Mouse (Mus musculus) adrenal gland, adult 10 weeks (tissue): ENCODE results near the gene Tmed9. TPM values are rescaled to one million over a fixed set of nuclear protein-coding genes. Genes with fewer than 3 reads are reported as not detected.

ENCODE experiments used
- polyA plus RNA-seq: library from polyadenylated mRNA; stranded (reverse); fragments of 350-450 nt; fragmentation: Illumina TruSeq; extraction: RNeasy Lipid Tissue Mini Kit (QIAGEN cat#74804); gene quantifications from one replicate; pipeline ENCODE4 v1.2.3, GENCODE M21; 2014; ENCODE audit warnings: low read depth, low replicate concordance

Tmed9 gene
- polyA plus RNA-seq: 86.5 TPM

DNA sequence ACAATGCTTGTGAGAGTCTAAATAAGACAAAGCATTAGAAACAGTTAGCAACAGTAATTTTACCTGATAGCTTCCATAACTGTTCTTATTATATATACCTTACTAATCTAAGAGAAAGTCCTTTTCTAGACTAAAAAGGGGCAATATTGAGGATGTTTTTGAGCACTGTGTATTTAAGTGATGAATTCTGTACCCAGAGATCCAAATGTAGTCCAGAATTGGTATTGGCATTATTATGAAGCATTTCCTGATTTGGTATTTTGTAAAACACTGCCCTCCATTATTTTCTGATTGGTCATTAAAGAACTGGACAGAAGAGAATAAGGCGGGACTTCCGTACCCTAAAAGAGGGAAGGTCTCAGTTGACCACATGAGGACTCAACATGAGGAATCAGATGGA is at the start of gene Tmed9:
Gene Tmed9 (plus strand): TSS at position 301 of the 400 bp plus-strand sequence.

DNA sequence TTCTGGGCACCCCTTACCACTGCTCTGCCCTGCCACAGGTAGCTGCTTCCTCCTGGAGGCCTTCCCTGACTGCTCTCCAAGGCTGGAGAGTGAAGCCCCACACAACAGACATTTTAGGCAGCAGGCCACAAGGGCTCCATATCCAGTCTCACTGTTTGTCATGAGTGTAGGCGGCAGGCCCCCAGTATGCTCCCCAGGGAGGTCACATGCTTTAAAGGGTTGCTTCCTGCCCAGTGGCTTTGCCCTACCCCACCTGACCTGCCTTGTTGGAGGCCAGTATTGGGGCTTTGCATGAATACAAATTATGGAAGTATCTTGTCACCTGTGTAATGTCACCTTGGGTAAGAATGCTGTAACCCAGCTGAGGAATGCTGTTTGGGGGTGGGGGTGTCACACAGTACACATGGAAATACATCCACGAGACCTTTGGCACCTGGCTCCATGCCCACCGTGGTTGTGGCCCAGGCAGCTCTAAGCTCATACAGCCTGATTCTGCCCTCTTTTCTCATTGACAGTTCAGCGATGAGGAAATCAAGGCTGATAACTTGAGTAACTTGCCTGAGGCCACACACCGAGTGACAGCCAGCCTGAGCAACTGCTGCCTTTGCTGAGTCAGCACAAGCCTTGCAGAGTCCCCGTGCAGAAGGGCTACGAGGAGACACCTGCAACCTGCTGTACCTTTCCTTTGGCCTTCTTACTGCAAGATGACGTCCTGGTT is 44.2 kb upstream of the Tmed9 start, which contains the start of gene Dok3:
Gene Dok3 (minus strand): TSS at position 99 of the 718 bp plus-strand sequence.

DNA sequence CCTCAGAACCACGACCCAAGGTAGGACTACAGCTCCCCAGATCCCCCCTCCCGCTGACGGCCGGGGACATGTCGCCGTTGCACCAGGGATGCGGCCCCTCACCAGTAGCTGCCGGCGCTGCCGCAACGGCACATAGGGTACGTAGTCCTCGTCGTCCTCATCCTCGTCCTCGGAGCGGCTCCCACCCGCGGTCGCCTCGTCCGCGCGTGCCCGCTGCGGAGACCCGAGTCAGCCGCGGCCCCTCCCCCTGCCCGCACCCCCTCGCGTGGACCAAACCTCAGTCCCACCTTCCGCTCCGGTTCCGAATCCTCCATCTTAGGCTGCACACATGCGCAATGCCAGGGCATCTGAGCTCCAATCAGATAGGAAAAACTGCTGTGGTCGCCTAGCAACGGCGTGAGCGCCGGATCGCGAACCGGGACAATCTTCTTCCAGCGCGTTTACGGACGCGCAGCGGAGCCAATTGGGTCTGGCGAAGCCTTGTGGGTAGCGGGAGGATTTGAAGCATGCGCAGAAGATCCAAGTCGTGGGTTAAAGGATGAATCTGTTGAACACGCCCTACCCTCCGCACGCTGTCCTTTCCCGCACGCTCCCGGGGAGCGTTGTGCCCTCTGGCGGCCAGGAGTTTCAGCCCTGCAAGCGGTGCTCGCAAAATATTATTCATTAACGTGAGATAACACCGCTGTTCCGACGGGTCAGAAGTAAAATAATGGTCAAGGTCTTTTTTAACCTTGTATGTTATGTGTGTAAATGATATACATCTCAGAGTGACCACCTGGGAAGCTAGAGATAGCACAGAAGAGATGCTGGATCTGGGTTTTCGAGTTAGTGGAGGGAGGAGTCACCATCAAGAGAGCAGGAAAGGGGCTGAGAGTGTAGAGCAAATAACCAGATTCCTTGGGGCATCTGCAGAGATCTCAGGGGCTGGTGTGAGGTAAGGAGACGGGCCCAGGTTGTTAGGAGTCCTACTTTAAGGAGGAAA is 37.0 kb upstream of the Tmed9 start, which contains the start of gene Ddx41:
Gene Ddx41 (minus strand): TSS at position 465 of the 982 bp plus-strand sequence.

GRCm38 (mm10) chr13:55571027-55571751 is 2.3 kb upstream of the Tmed9 start, which contains the start of gene Fam193b:
TSS of gene Fam193b (minus strand) at chr13:55571120.

DNA sequence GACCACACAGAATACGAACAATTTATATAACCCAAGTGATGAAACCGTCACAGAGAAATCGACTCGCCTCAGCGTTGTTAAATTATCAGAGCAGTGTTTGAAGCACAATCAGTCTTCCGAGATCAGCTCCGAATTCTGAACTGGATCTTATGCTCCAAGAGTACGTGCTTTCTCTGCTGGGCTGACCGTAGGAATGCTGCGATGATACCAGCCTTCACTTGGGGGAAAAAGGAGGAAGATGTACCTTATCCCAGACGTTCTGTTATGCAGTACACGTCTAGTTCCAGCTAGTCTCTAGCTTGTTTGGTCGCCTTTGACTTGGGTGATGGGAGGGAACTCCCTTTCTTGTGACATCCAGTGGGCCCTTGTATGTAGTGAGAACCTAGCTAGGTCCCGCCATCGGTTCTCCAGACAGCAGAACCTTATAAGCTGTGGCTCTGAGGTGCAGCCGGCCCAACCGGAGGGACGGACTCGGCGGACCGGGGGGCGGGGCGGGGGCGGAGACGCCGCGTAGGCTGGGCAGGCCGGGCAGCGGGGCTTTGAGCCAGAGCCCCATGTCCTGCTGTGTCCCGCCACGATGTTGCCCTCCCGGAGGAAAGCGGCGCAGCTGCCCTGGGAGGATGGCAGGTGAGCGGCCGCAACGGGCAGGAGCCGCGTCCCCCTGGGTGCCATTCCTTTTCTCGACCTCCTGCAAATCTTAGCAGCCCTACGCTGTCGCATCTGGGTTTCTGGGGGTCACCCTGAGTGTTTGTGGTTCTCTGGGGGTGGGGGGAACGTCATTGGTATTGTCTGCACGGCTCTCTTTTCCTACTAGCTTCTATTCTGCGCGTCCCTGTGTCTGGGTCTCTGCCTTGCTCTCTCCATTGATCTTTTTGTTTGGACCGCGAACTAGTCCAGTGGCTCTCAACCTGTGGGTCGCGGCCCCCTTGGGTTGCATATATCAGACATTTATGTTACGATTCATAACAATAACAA is 26.3 kb downstream of the Tmed9 start, which contains the start of gene B4galt7:
Gene B4galt7 (plus strand): TSS at position 331 of the 975 bp plus-strand sequence.

DNA sequence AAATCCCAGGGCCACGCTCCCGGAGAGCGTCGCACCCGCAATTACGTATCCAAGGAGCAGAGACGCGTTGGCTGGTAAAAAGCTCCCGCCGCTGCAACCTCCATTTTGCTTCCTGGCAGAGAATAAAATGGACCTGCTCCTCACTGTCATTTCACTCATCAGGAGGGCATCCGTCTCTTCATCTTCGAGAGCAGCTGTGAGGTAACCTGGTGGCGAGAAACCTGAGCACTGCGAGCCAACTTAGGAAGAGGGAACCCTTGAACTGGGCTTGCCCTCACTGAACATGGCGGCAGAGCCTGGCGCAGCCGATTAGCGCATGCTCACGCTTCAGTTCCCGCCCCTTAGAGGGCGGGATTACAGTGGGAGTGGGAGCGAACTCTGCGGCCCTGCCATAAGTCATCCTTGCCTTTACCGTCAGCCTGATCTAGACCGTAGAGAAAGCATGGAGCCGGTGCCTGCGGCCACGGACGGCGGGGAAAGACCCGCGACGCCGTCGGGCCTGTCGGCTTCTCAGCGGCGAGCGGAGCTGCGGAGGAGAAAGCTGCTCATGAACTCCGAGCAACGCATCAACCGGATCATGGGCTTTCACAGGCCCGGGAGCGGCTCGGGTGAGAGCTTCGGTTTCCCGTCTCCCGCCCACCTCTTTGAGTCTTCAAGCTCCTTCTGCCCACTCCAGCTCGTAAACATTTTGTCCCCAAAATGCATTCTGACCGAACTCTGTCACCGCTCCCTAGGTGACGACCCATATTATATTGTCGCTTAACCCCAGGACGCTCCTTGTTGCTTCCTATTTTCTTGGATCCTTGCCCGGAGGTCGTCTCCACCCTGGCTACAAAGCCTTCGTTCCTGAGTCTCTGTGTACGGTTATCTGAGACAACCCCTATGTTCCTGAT is 49.4 kb downstream of the Tmed9 start, which contains the start of gene Caml:
Gene Caml (plus strand): TSS at position 357 of the 893 bp plus-strand sequence.

GRCm38 (mm10) chr13:55634639-55635127 is 61.2 kb downstream of the Tmed9 start, which contains the start of gene Ddx46:
TSS of gene Ddx46 (plus strand) at chr13:55635027.

Other genes with a start within 250 kb of the Tmed9 start
- gene Mxd3, start 243.9 kb upstream of the Tmed9 start, polyA plus RNA-seq: not detected
- 45.9 TPM for gene Lman2, start 210.9 kb upstream of the Tmed9 start, polyA plus RNA-seq
- gene Rgs14, start 204.0 kb upstream of the Tmed9 start, polyA plus RNA-seq: not detected
- not detected for gene Slc34a1, start 175.5 kb upstream of the Tmed9 start, polyA plus RNA-seq
- gene Pfn3, start 158.5 kb upstream of the Tmed9 start, polyA plus RNA-seq: not detected
- gene F12, start 146.9 kb upstream of the Tmed9 start, polyA plus RNA-seq: not detected
- 7.3 TPM for gene Grk6, start 128.7 kb upstream of the Tmed9 start, polyA plus RNA-seq
- not detected for gene Prr7, start 109.5 kb upstream of the Tmed9 start, polyA plus RNA-seq
- gene Dbn1, start 85.6 kb upstream of the Tmed9 start, polyA plus RNA-seq: 1.9 TPM
- 0.17 TPM for gene Pdlim7, start 60.1 kb upstream of the Tmed9 start, polyA plus RNA-seq
- gene Dok3, start 44.4 kb upstream of the Tmed9 start, polyA plus RNA-seq: not detected
- gene Ddx41, start 37.1 kb upstream of the Tmed9 start, polyA plus RNA-seq: 2.4 TPM
- 4.1 TPM for gene Fam193b, start 2.6 kb upstream of the Tmed9 start, polyA plus RNA-seq
- 2.7 TPM for gene B4galt7, start 26.2 kb downstream of the Tmed9 start, polyA plus RNA-seq
- 48.3 TPM for gene Caml, start 49.3 kb downstream of the Tmed9 start, polyA plus RNA-seq
- 69.3 TPM for gene Ddx46, start 61.3 kb downstream of the Tmed9 start, polyA plus RNA-seq
- gene B230219D22Rik, start 119.4 kb downstream of the Tmed9 start, polyA plus RNA-seq: 189 TPM
- 150 TPM for gene Txndc15, start 140.9 kb downstream of the Tmed9 start, polyA plus RNA-seq
- 23.8 TPM for gene Pcbd2, start 153.6 kb downstream of the Tmed9 start, polyA plus RNA-seq
- not detected for gene Catsper3, start 210.8 kb downstream of the Tmed9 start, polyA plus RNA-seq